Mouse (Mus musculus): ENCODE results near the gene Mylpf. TPM values are rescaled to one million over a fixed set of nuclear protein-coding genes. Genes with fewer than 3 reads are reported as not detected.
A peak's percentile ranks its signal among the peaks of the same experiment; 100 is the strongest.

The Mylpf gene
- total RNA-seq, 2 experiments from 2014 or later, result 1.2 TPM; not detected in 1

GRCm38 (mm10) chr7:127196484-127196883, 12.2 kb upstream of the Mylpf start:
- intact Hi-C loops (cut with DNase I), result no loop called here

GRCm38 (mm10) chr7:127206606-127207005, 2.1 kb upstream of the Mylpf start:
- no peak for DNase-seq
- intact Hi-C loops (cut with DNase I), result no loop called here

More at GRCm38 (mm10) chr7:127196484-127196883, 12.2 kb upstream of the Mylpf start:
- no peak for DNase-seq

GRCm38 (mm10) chr7:127207374-127208294, 1.1 kb upstream of the Mylpf start:
- DNase-seq, result no peak
- intact Hi-C loops (cut with DNase I), result no loop called here

GRCm38 (mm10) chr7:127208295-127208552, 466 bp upstream of the Mylpf start, which contains the start of gene Tbc1d10b:
Gene Tbc1d10b, minus strand, starts transcription at chr7:127208468.
- intact Hi-C loops (cut with DNase I), result no loop called here
- DNase-seq, result no peak

GRCm38 (mm10) chr7:127209851-127210250, 1.2 kb downstream of the Mylpf start:
- no peak for DNase-seq
- intact Hi-C loops (cut with DNase I), result no loop called here

GRCm38 (mm10) chr7:127210266-127210665, 1.6 kb downstream of the Mylpf start:
- no peak for DNase-seq
- intact Hi-C loops (cut with DNase I), result no loop called here

GRCm38 (mm10) chr7:127211014-127211745, 2.5 kb downstream of the Mylpf start:
- DNase-seq, result no peak
- intact Hi-C loops (cut with DNase I), result no loop called here

- DNase-seq, result no peak
- intact Hi-C loops (cut with DNase I), result no loop called here
Measured at GRCm38 (mm10) chr7:127212432-127213250, 4.0 kb downstream of the Mylpf start.

- no peak for DNase-seq
- intact Hi-C loops (cut with DNase I), result no loop called here
Measured at GRCm38 (mm10) chr7:127213485-127213884, 4.8 kb downstream of the Mylpf start.

GRCm38 (mm10) chr7:127213930-127214329, 5.2 kb downstream of the Mylpf start:
- intact Hi-C loops (cut with DNase I), result no loop called here
- no peak for DNase-seq

- intact Hi-C loops (cut with DNase I), result no loop called here
- DNase-seq, result no peak
Measured at GRCm38 (mm10) chr7:127214521-127214920, 5.8 kb downstream of the Mylpf start.

GRCm38 (mm10) chr7:127214981-127215871, 6.5 kb downstream of the Mylpf start:
- intact Hi-C loops (cut with DNase I), result no loop called here
- DNase-seq, result peak; percentile 45

GRCm38 (mm10) chr7:127216307-127216706, 7.6 kb downstream of the Mylpf start:
- intact Hi-C loops (cut with DNase I), result no loop called here

GRCm38 (mm10) chr7:127217475-127217874, 8.8 kb downstream of the Mylpf start:
- DNase-seq, result no peak
- intact Hi-C loops (cut with DNase I), result no loop called here

More at GRCm38 (mm10) chr7:127216307-127216706, 7.6 kb downstream of the Mylpf start:
- no peak for DNase-seq

- DNase-seq, result no peak
- intact Hi-C loops (cut with DNase I), result no loop called here
Measured at GRCm38 (mm10) chr7:127217901-127218642, 9.4 kb downstream of the Mylpf start.

- no peak for DNase-seq
- intact Hi-C loops (cut with DNase I), result no loop called here
Measured at GRCm38 (mm10) chr7:127218670-127219069, 10.0 kb downstream of the Mylpf start.

- DNase-seq, result no peak
- intact Hi-C loops (cut with DNase I), result no loop called here
Measured at GRCm38 (mm10) chr7:127220440-127220839, 11.8 kb downstream of the Mylpf start.

- intact Hi-C loops (cut with DNase I), result no loop called here
- no peak for DNase-seq
Measured at GRCm38 (mm10) chr7:127223106-127223505, 14.4 kb downstream of the Mylpf start.

Data from left cerebral cortex, postnatal 4 days (tissue).